Mouse (Mus musculus) limb, embryonic 11.5 days (tissue): ENCODE results near the gene Upf1. TPM values are rescaled to one million over a fixed set of nuclear protein-coding genes. Genes with fewer than 3 reads are reported as not detected.

Source experiments
- ATAC-seq: fragments of 200-750 bp; cut with Nextera tagmentation; 2 replicates; pipeline ENCODE4 v1.8.0; 2017; ENCODE audit warnings: low read depth; ENCODE audit not compliant: insufficient number of reproducible peaks, low FRiP score, low TSS enrichment
- DNase-seq: peaks from one replicate; pipeline ENCODE4 v3.0.0-alpha.2; 2015; ENCODE audit warnings: low spot score
- H3K27ac ChIP-seq: fragments of 300-500 bp; sonication (generic); replicated peaks from 2 replicates; pipeline ENCODE4 v1.5.1; 2014; ENCODE audit warnings: low read depth, mild to moderate bottlenecking, low read length
- H3K27me3 ChIP-seq: fragments of 300-500 bp; sonication (generic); 2 replicates; pipeline ENCODE4 v1.6.1; 2014; ENCODE audit warnings: mild to moderate bottlenecking, low read length, mixed read lengths; ENCODE audit not compliant: control insufficient read depth, insufficient read depth
- H3K36me3 ChIP-seq: fragments of 300-500 bp; sonication (generic); 2 replicates; pipeline ENCODE4 v1.6.1; 2014; ENCODE audit warnings: mild to moderate bottlenecking, low read length, moderate library complexity, mixed read lengths; ENCODE audit not compliant: control insufficient read depth, insufficient read depth
- H3K4me1 ChIP-seq: fragments of 300-500 bp; sonication (generic); 2 replicates; pipeline ENCODE4 v1.6.1; 2014; ENCODE audit warnings: low read length, mixed read lengths; ENCODE audit not compliant: control insufficient read depth, insufficient read depth
- H3K4me2 ChIP-seq: fragments of 300-500 bp; sonication (generic); 2 replicates; pipeline ENCODE4 v1.6.1; 2014; ENCODE audit warnings: low read depth, mild to moderate bottlenecking, moderate library complexity; ENCODE audit not compliant: severe bottlenecking
- H3K4me3 ChIP-seq: fragments of 300-500 bp; sonication (generic); 2 replicates; pipeline ENCODE4 v1.5.1; 2014; ENCODE audit warnings: low read depth, low read length
- H3K9ac ChIP-seq: fragments of 300-500 bp; sonication (generic); 2 replicates; pipeline ENCODE4 v1.6.1; 2014; ENCODE audit warnings: mild to moderate bottlenecking, low read length
- H3K9me3 ChIP-seq: fragments of 300-500 bp; sonication (generic); 2 replicates; pipeline ENCODE4 v1.6.1; 2016; ENCODE audit warnings: low read length; ENCODE audit not compliant: control insufficient read depth
- WGBS: fragments of 180-500 bp; shearing (Covaris S2); extraction: QIAGEN DNeasy Blood & Tissue Kit; methylation state at CpG from one replicate; pipeline ENCODE4 v1.1.7; 2014; 5-methylcytosine and 5-hydroxymethylcytosine counted together
- polyA plus RNA-seq: library from polyadenylated mRNA; unstranded; fragments of >200 nt; fragmentation: Nextera tagmentation; extraction: Ambion mirVana; gene quantifications from 2 replicates; pipeline ENCODE4 v1.2.1, GENCODE M21; 2014

Upf1 gene
- polyA plus RNA-seq, 1 experiment from 2014 or later, result 23.2 TPM

DNA sequence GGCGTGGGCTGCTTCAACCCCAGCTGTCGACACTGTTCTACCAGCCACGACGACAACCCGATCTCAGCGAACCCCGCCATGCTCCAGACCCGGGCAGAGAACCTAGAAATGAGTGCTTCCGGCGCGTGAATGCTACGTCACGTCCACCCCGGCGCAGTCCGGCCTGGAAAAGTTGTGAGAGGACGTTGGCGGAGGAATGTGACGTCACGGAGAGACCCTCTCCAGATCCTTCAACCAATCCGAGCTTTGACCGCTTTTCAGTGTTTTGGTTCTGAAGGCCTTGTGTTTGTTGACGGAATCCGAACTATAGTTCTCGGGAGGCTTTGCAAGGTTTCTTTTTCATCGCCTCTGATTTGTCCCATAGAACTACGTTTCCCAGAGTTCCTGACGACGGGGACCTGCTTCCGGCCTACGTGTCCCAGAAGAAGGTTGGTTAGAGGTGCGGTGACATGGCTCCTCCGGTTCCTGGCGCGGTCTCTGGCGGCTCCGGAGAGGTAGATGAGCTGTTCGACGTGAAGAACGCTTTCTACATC lies 50.7 kb downstream of the Upf1 start, which contains the start of the genes Ddx49 and Cope:
Gene Ddx49, minus strand, starts transcription at position 132 of the 533 bp plus-strand sequence.
Gene Cope, plus strand, starts transcription at position 161 of the 533 bp plus-strand sequence.
- no peaks in the 10 kb centered on the region for H3K9me3 ChIP-seq
- peak within 1 kb of the TSS; percentile 91 for H3K4me2 ChIP-seq
- under 1% methylated on average over 40 of the region's 40 CpGs for WGBS
- no peak within 1 kb of the TSS for H3K27ac ChIP-seq
- H3K27me3 ChIP-seq, result no peaks in the 10 kb centered on the region
- peaks cover 22% of the 10 kb centered on the region for H3K36me3 ChIP-seq
- peak within 1 kb of the TSS; percentile 91 for H3K4me3 ChIP-seq
- ATAC-seq (peak; percentile 84), DNase-seq (peak; percentile 98)
- H3K9ac ChIP-seq, result peak within 1 kb of the TSS; percentile 68
- H3K4me1 ChIP-seq, result peaks cover 15% of the 10 kb centered on the region

DNA sequence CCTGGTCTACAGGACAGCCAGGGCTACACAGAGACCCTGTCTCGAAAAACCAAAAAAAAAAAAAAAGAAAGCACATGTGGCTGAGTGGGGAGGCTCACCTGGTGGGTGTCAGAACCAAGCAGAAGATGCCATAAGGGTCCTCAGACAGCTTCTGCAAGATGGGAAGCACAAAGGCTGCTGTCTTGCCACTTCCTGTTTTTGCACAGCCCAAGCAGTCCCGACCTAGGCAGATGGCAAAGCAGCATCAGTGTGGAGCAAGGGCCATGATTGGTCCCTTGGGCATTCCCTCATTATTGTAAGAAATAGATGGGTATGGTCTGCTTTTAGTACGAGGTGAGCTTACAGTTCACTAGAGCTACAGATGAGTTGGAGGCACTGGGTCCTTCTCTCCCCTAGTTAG lies 52.2 kb downstream of the Upf1 start:
- H3K4me3 ChIP-seq, result no peak overlapping the region
- peaks cover 29% of the 10 kb centered on the region for H3K36me3 ChIP-seq
- peaks cover 15% of the 10 kb centered on the region for H3K4me1 ChIP-seq

DNA sequence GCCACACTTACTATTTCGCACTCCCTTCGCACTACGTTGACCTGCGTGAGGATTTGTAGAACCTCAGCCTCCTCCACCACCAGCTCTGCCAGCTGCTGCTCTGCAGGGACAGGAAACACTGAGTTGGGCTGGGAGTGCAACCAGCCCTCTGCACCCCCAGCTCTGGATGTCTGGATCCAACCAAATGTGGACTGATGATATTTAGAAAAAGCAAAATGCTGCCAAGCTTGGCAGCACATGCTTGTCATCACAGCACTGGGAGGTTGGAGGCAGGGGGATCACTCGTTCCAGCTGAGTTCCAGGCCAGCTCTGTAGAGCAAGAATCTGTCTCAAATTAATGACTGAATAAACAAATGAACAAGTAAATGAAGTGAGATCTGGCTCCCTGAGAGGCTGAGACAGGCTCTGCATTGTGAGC lies 59.1 kb downstream of the Upf1 start:
- Histone ChIP-seq H3K4me1 (no peaks in the 10 kb centered on the region), H3K36me3 (peaks cover 44% of the 10 kb centered on the region), H3K9me3 (no peaks in the 10 kb centered on the region), H3K4me3 (no peak overlapping the region), H3K27me3 (no peaks in the 10 kb centered on the region), H3K4me2 (no peak overlapping the region), H3K27ac (no peak overlapping the region), H3K9ac (no peak overlapping the region)
- DNase-seq (no peak), ATAC-seq (no peak)
- WGBS, result 58% methylated on average over 5 of the region's 5 CpGs

More for the DNA sequence above, 52.2 kb downstream of the Upf1 start:
- H3K9me3 ChIP-seq, result no peaks in the 10 kb centered on the region
- 90% methylated on average over 3 of the region's 3 CpGs for WGBS
- DNase-seq (no peak), ATAC-seq (no peak)
- no peak overlapping the region for H3K9ac ChIP-seq
- no peak overlapping the region for H3K27ac ChIP-seq
- no peaks in the 10 kb centered on the region for H3K27me3 ChIP-seq
- H3K4me2 ChIP-seq, result no peak overlapping the region

- Histone ChIP-seq H3K27ac (no peak overlapping the region), H3K9me3 (peaks cover 4% of the 10 kb centered on the region; the same call in 1 of the 2 replicates), H3K27me3 (no peaks in the 10 kb centered on the region), H3K9ac (no peak overlapping the region), H3K36me3 (peaks cover 35% of the 10 kb centered on the region), H3K4me3 (no peak overlapping the region), H3K4me2 (no peak overlapping the region), H3K4me1 (peaks cover 8% of the 10 kb centered on the region; the same call in 1 of the 2 replicates)
- ATAC-seq (no peak), DNase-seq (no peak)
- 92% methylated on average over 8 of the region's 8 CpGs for WGBS
Measured at GRCm38 (mm10) chr8:70286737-70287136, 66.3 kb downstream of the Upf1 start.

GRCm38 (mm10) chr8:70285304-70285703 lies 67.8 kb downstream of the Upf1 start:
- no peak for ATAC-seq
- DNase-seq, result no peak
- Histone ChIP-seq H3K9ac (no peak overlapping the region), H3K27ac (no peak overlapping the region), H3K9me3 (peaks cover 4% of the 10 kb centered on the region; the same call in 1 of the 2 replicates), H3K36me3 (peaks cover 26% of the 10 kb centered on the region), H3K4me1 (peaks cover 10% of the 10 kb centered on the region; the same call in 1 of the 2 replicates), H3K27me3 (no peaks in the 10 kb centered on the region), H3K4me2 (no peak overlapping the region), H3K4me3 (no peak overlapping the region)
- WGBS, result 97% methylated on average over 15 of the region's 15 CpGs

GRCm38 (mm10) chr8:70284421-70284820 lies 68.7 kb downstream of the Upf1 start:
- DNase-seq (no peak), ATAC-seq (no peak)
- WGBS, result 83% methylated on average over 5 of the region's 5 CpGs

DNA sequence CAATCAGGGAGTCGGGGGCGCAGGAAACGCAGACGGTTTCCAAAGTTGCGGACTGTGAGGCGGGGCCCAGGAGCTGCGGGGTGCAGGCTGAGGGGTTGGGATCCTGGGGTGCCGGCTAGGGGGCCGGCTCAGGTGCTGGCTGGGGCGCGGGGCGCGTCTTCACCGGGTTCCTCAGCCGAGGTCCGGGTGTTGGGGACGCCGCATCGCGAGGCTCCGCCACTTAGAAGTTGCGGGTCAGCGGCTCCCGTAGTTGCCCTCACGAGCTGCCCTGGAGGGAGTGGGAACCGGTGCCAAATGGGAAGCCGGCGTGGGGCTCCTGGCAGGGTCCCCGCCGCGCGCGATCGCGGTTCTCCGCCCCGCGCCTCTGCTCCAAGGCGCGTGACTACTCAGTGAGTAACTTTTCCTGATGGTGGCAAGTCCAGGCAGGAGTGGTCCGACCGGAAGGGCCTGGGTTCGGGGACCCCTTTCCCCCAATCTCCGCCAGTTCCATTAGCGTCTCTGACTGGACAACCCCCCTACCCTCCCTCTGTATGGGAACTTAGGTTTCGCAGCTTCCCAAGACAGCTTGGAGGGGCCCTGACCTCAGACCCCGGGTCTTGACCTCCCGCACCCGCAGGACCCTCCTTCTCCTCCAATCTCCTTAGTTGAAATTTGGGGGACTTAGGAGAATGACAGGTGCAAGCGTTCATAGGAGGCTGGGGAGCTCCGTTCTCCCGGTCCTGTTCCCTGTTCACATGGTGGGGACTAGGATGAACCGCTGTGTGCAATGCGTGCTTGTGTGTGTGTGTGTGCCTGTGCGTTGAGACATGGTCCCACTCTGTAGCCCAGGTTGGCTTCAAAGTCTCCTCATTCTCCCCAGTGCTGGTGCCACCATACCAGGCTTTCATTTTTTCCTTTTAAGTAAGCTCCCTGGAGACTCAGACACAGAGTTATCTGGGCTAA lies 69.7 kb downstream of the Upf1 start:
- Histone ChIP-seq H3K27ac (peak overlapping the region; percentile 38), H3K4me1 (peaks cover 10% of the 10 kb centered on the region; the same call in 1 of the 2 replicates), H3K4me3 (peak overlapping the region; percentile 98), H3K27me3 (no peaks in the 10 kb centered on the region), H3K9ac (peak overlapping the region; percentile 98), H3K4me2 (peak overlapping the region; percentile 88), H3K9me3 (peaks cover 4% of the 10 kb centered on the region; the same call in 1 of the 2 replicates), H3K36me3 (peaks cover 26% of the 10 kb centered on the region)
- ATAC-seq, result peak; percentile 56
- DNase-seq, result no peak
- WGBS, result 1% methylated on average over 48 of the region's 55 CpGs

More at GRCm38 (mm10) chr8:70284421-70284820, 68.7 kb downstream of the Upf1 start:
- H3K9ac ChIP-seq, result no peak overlapping the region
- H3K4me1 ChIP-seq, result peaks cover 10% of the 10 kb centered on the region; the same call in 1 of the 2 replicates
- H3K27me3 ChIP-seq, result no peaks in the 10 kb centered on the region
- no peak overlapping the region for H3K27ac ChIP-seq
- H3K9me3 ChIP-seq, result peaks cover 4% of the 10 kb centered on the region; the same call in 1 of the 2 replicates
- H3K4me2 ChIP-seq, result peak overlapping the region; percentile 25; the same call in 1 of the 2 replicates
- H3K4me3 ChIP-seq, result no peak overlapping the region
- H3K36me3 ChIP-seq, result peaks cover 26% of the 10 kb centered on the region

- under 1% methylated on average over 36 of the region's 36 CpGs for WGBS
- ATAC-seq (peak; percentile 85), DNase-seq (peak; percentile 94)
- Histone ChIP-seq H3K4me1 (peaks cover 10% of the 10 kb centered on the region; the same call in 1 of the 2 replicates), H3K36me3 (peaks cover 24% of the 10 kb centered on the region), H3K9ac (peak within 1 kb of the TSS; percentile 98), H3K4me3 (peak within 1 kb of the TSS; percentile 98), H3K27ac (peak within 1 kb of the TSS; percentile 38), H3K9me3 (peaks cover 4% of the 10 kb centered on the region; the same call in 1 of the 2 replicates), H3K4me2 (peak within 1 kb of the TSS; percentile 88), H3K27me3 (no peaks in the 10 kb centered on the region)
Measured at GRCm38 (mm10) chr8:70282603-70283135, 70.4 kb downstream of the Upf1 start, which contains the start of gene Homer3. Gene Homer3 (plus strand): TSS chr8:70282827.
